Mouse (Mus musculus) brain, embryonic 14.5 days (tissue): ENCODE measurements around the gene Gsdma.

ENCODE experiments used
- CTCF ChIP-seq: fragments of 200-500 bp; IDR thresholded peaks from 2 replicates; pipeline ENCODE4 v1.5.1; 2012; ENCODE audit warnings: inconsistent platforms, mild to moderate bottlenecking, moderate library complexity, borderline replicate concordance; ENCODE audit not compliant: insufficient read depth, insufficient read length; ENCODE audit errors: extremely low read depth
- POLR2A ChIP-seq: fragments of 200-500 bp; IDR thresholded peaks from 2 replicates; pipeline ENCODE4 v1.6.1; 2012; ENCODE audit warnings: mild to moderate bottlenecking, inconsistent platforms, borderline replicate concordance; ENCODE audit not compliant: poor library complexity, insufficient read depth, insufficient read length, severe bottlenecking; ENCODE audit errors: extremely low read depth

GRCm38 (mm10) chr11:98708282-98708956 is 44.3 kb downstream of the Gsdma start:
- no peak for TF ChIP-seq CTCF
- no peak for TF ChIP-seq POLR2A
